Mouse (Mus musculus): ENCODE data around the gene Tgfbr3.

DNA sequence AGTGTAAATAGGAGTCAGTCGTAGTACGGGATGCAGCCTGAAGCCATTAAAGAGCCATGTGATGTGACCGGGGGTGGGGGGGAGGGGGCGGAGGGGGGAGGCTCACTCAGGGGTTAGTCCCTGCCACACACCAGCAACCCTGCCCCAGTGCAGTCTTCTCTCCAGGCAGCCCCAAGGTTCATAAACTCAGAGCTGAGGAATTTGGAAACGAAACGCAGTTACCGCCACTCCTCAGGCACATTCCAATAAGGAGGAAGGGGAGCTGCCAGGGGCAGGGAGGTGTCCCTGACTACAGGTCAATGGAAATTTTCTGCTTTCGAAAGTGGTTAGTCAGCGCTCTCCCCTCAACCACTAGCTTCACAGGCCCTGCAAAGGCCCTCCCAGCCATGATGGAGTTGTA, 132.0 kb downstream of the Tgfbr3 start:
- TF ChIP-seq POLR2A (IDR thresholded peaks at IDR 0.05; ENCODE audit: extremely low read depth, insufficient read depth, low read length) (no peak), CTCF (IDR thresholded peaks at IDR 0.05; ENCODE audit: extremely low read depth, insufficient read depth, low read length) (no peak)
